Mouse (Mus musculus) midbrain, postnatal 0 days (tissue): ENCODE measurements around the gene Gm2012. TPM values are rescaled to one million over a fixed set of nuclear protein-coding genes. Genes with fewer than 3 reads are reported as not detected.
"Not testable (repeated sequence)": the region's sequence is repeated elsewhere in the genome, so short reads cannot be mapped to it uniquely, and the experiment has no call there.

Experiments
- ATAC-seq: fragments of 200-750 bp; cut with Nextera tagmentation; 2 replicates; pipeline ENCODE4 v1.8.0; 2017; ENCODE audit warnings: moderate number of reproducible peaks, mild to moderate bottlenecking, moderate TSS enrichment, moderate library complexity; ENCODE audit not compliant: low FRiP score
- DNase-seq: peaks from one replicate; pipeline ENCODE4 v3.0.0-alpha.2; 2015; ENCODE audit warnings: low spot score
- H3K27ac ChIP-seq: fragments of 300-500 bp; sonication (generic); 2 replicates; pipeline ENCODE4 v1.5.1; 2014; ENCODE audit warnings: low read depth, mild to moderate bottlenecking, low read length, mixed read lengths
- H3K27me3 ChIP-seq: fragments of 300-500 bp; sonication (generic); 2 replicates; pipeline ENCODE4 v1.6.1; 2014; ENCODE audit warnings: low read length, control low read depth, mixed read lengths; ENCODE audit not compliant: insufficient read depth
- H3K36me3 ChIP-seq: fragments of 300-500 bp; sonication (generic); 2 replicates; pipeline ENCODE4 v1.6.1; 2014; ENCODE audit warnings: low read length, control low read depth, mixed read lengths; ENCODE audit not compliant: insufficient read depth
- H3K4me1 ChIP-seq: fragments of 300-500 bp; sonication (generic); 2 replicates; pipeline ENCODE4 v1.6.1; 2014; ENCODE audit warnings: mild to moderate bottlenecking, control low read depth, antibody characterized with exemption, low read length, mixed read lengths; ENCODE audit not compliant: insufficient read depth
- H3K4me2 ChIP-seq: fragments of 300-500 bp; sonication (generic); 2 replicates; pipeline ENCODE4 v1.6.1; 2014; ENCODE audit warnings: low read depth, mild to moderate bottlenecking, low read length, mixed read lengths; ENCODE audit not compliant: poor library complexity, severe bottlenecking
- H3K4me3 ChIP-seq: fragments of 300-500 bp; sonication (generic); 2 replicates; pipeline ENCODE4 v1.5.1; 2014; ENCODE audit warnings: low read depth, mild to moderate bottlenecking, low read length, moderate library complexity
- H3K9ac ChIP-seq: fragments of 300-500 bp; sonication (generic); replicated peaks from 2 replicates; pipeline ENCODE4 v1.6.1; 2014; ENCODE audit warnings: mild to moderate bottlenecking, low read length, moderate library complexity, mixed read lengths; ENCODE audit not compliant: poor library complexity, severe bottlenecking
- H3K9me3 ChIP-seq: fragments of 300-500 bp; sonication (generic); 2 replicates; pipeline ENCODE4 v1.6.1; 2016; ENCODE audit warnings: low read length, control low read depth
- WGBS: fragments of 180-500 bp; shearing (Covaris S2); extraction: QIAGEN DNeasy Blood & Tissue Kit; methylation state at CpG from one replicate; pipeline ENCODE4 v1.1.7; 2014; 5-methylcytosine and 5-hydroxymethylcytosine counted together
- microRNA-seq: library from miRNA; unstranded; fragments of <30 nt; microRNA quantifications from one replicate; pipeline ENCODE4, GENCODE M21; 2016; ENCODE audit warnings: borderline number of aligned reads
- polyA plus RNA-seq: library from polyadenylated mRNA; unstranded; fragments of >200 nt; fragmentation: Nextera tagmentation; extraction: Ambion mirVana; gene quantifications from 2 replicates; pipeline ENCODE4 v1.2.1, GENCODE M21; 2015
- total RNA-seq: library from RNA; depleted of rRNA; stranded (reverse); fragments of >200 nt; gene quantifications from 2 replicates; pipeline ENCODE4 v1.2.3, GENCODE M21; 2014; rRNA removed

The Gm2012 gene
- total RNA-seq (not detected in 2 replicates), polyA plus RNA-seq (not detected in 2 replicates)

GRCm38 (mm10) chrX:26231255-26231654 is at the start of gene Gm2012:
TSS of gene Gm2012 (minus strand) at chrX:26231355.
- WGBS: 90% methylated on average over 1 of the region's 5 CpGs
- H3K4me2 ChIP-seq, H3K27ac ChIP-seq, H3K9me3 ChIP-seq, ATAC-seq, H3K9ac ChIP-seq, H3K4me3 ChIP-seq, H3K27me3 ChIP-seq, DNase-seq, H3K36me3 ChIP-seq, H3K4me1 ChIP-seq: not testable (repeated sequence)

GRCm38 (mm10) chrX:26159146-26159545 is 72.0 kb downstream of the Gm2012 start:
- not testable (repeated sequence) for H3K4me3 ChIP-seq, H3K4me2 ChIP-seq, H3K4me1 ChIP-seq, H3K27me3 ChIP-seq, H3K9ac ChIP-seq, DNase-seq, H3K27ac ChIP-seq, ATAC-seq, H3K36me3 ChIP-seq, H3K9me3 ChIP-seq
- 84% methylated on average over 12 of the region's 12 CpGs for WGBS

Small RNA genes within 50 kb of the gene (microRNA-seq; reads per million reads assigned to microRNA genes)
- gene Gm26302: not detected

Other genes with a start within 250 kb of the Gm2012 start
- not detected in 2 replicates for gene Gm5168, start 180.3 kb downstream of the Gm2012 start, total RNA-seq
- gene Gm5168, start 180.3 kb downstream of the Gm2012 start, polyA plus RNA-seq: not detected in 2 replicates
- gene Gm2030, start 78.7 kb upstream of the Gm2012 start, total RNA-seq: not detected in 2 replicates
- not detected in 2 replicates for gene Gm2030, start 78.7 kb upstream of the Gm2012 start, polyA plus RNA-seq